Mouse (Mus musculus) adrenal gland, adult 8-10 months (tissue): Measurements from ENCODE around the gene Atp5j. TPM values are rescaled to one million over a fixed set of nuclear protein-coding genes. Genes with fewer than 3 reads are reported as not detected.

Experiments used
- DNase-seq: peaks from one replicate; pipeline ENCODE4 v3.0.0; 2022
- total RNA-seq, 4 experiments: library from RNA; stranded (reverse); gene quantifications; 2 replicates each; pipeline ENCODE4 v1.2.4; 2022

Atp5j gene
- 100 to 1,000 TPM; 360 to 502 (median 410) TPM for total RNA-seq

- DNase-seq = peak; percentile 81
These were observed at the start of gene Atp5j for GRCm38 (mm10) chr16:84835441-84835822. Atp5j (minus strand) TSS chr16:84835625.

- DNase-seq = no peak
These were observed 49.1 kb upstream of the Atp5j start for GRCm38 (mm10) chr16:84884572-84884971.

GRCm38 (mm10) chr16:84881754-84882321 lies 46.4 kb upstream of the Atp5j start:
- no peak for DNase-seq

GRCm38 (mm10) chr16:84881168-84881567 lies 45.7 kb upstream of the Atp5j start:
- DNase-seq = no peak

- peak; percentile 30 for DNase-seq
These were observed 43.7 kb upstream of the Atp5j start for GRCm38 (mm10) chr16:84879146-84879545.

- DNase-seq = no peak
These were observed 40.7 kb upstream of the Atp5j start for GRCm38 (mm10) chr16:84876082-84876481.

- no peak for DNase-seq
These were observed 40.3 kb upstream of the Atp5j start for GRCm38 (mm10) chr16:84875718-84876035.

- DNase-seq = no peak
These were observed 39.7 kb upstream of the Atp5j start for GRCm38 (mm10) chr16:84875012-84875717.

- no peak for DNase-seq
These were observed 38.4 kb upstream of the Atp5j start for GRCm38 (mm10) chr16:84873805-84874204.

GRCm38 (mm10) chr16:84864656-84865055 lies 29.2 kb upstream of the Atp5j start:
- no peak for DNase-seq

- DNase-seq = no peak
These were observed 18.1 kb upstream of the Atp5j start for GRCm38 (mm10) chr16:84853492-84853891.

GRCm38 (mm10) chr16:84838576-84838975 lies 3.2 kb upstream of the Atp5j start:
- DNase-seq = no peak

GRCm38 (mm10) chr16:84835823-84836743 lies 658 bp upstream of the Atp5j start:
- peak; percentile 45 for DNase-seq

GRCm38 (mm10) chr16:84834745-84835440 lies 532 bp downstream of the Atp5j start, which contains the start of gene Gabpa:
Gabpa (plus strand) TSS chr16:84834925.
- peak; percentile 95 for DNase-seq

- DNase-seq = no peak
These were observed 1.1 kb downstream of the Atp5j start for GRCm38 (mm10) chr16:84834344-84834743.

- DNase-seq = no peak
These were observed 2.7 kb downstream of the Atp5j start for GRCm38 (mm10) chr16:84832736-84833135.

- DNase-seq = no peak
These were observed 3.7 kb downstream of the Atp5j start for GRCm38 (mm10) chr16:84831696-84832095.

GRCm38 (mm10) chr16:84825009-84825408 lies 10.4 kb downstream of the Atp5j start:
- no peak for DNase-seq

GRCm38 (mm10) chr16:84817423-84817822 lies 18.0 kb downstream of the Atp5j start:
- no peak for DNase-seq

- DNase-seq = no peak
These were observed 20.9 kb downstream of the Atp5j start for GRCm38 (mm10) chr16:84814511-84814910.

- no peak for DNase-seq
These were observed 21.6 kb downstream of the Atp5j start for GRCm38 (mm10) chr16:84813852-84814251.

- DNase-seq = no peak
These were observed 25.2 kb downstream of the Atp5j start for GRCm38 (mm10) chr16:84810254-84810653.

- DNase-seq = no peak
These were observed 27.6 kb downstream of the Atp5j start for GRCm38 (mm10) chr16:84807874-84808273.
